Mouse (Mus musculus) myocyte (in vitro differentiated cells): ENCODE data around the gene Cyren.

Experiments
- CEBPB ChIP-seq: IDR thresholded peaks from 2 replicates; pipeline ENCODE4 v1.6.1; 2011; ENCODE audit warnings: mild to moderate bottlenecking, moderate library complexity; ENCODE audit not compliant: poor library complexity, insufficient read depth, severe bottlenecking
- E2F4 ChIP-seq: IDR thresholded peaks from one replicate; pipeline ENCODE4 v1.6.1; 2011; ENCODE audit warnings: mild to moderate bottlenecking, control low read depth, moderate library complexity; ENCODE audit not compliant: insufficient read depth
- MAX ChIP-seq: IDR thresholded peaks from one replicate; pipeline ENCODE4 v1.6.1; 2011; ENCODE audit warnings: low read depth, mild to moderate bottlenecking, control low read depth
- MYOD1 ChIP-seq, 3 experiments: IDR thresholded peaks; one replicate each; pipeline ENCODE4 v1.6.1; 2011; ENCODE audit warnings: control low read depth in 2 of 3, low read depth in 2 of 3, mild to moderate bottlenecking in 2 of 3, moderate library complexity in 1 of 3; ENCODE audit not compliant: insufficient read length in 2 of 3, control insufficient read depth in 1 of 3
- MYOG ChIP-seq, 3 experiments: IDR thresholded peaks; one replicate each; pipeline ENCODE4 v1.6.1; 2011; ENCODE audit warnings: control low read depth in 2 of 3, low read depth in 2 of 3, mild to moderate bottlenecking in 2 of 3; ENCODE audit not compliant: insufficient read length in 2 of 3, control insufficient read depth in 1 of 3, insufficient read depth in 1 of 3
- POLR2A ChIP-seq: IDR thresholded peaks from one replicate; pipeline ENCODE4 v1.6.1; 2011; ENCODE audit warnings: low read depth, mild to moderate bottlenecking, control low read depth, moderate library complexity; ENCODE audit not compliant: insufficient read length
- POLR2AphosphoS2 ChIP-seq: IDR thresholded peaks from one replicate; pipeline ENCODE4 v1.6.1; 2011; ENCODE audit warnings: low read depth, control low read depth; ENCODE audit not compliant: insufficient read length
- REST ChIP-seq: IDR thresholded peaks from one replicate; pipeline ENCODE4 v1.6.1; 2011; ENCODE audit warnings: mild to moderate bottlenecking, control low read depth, moderate library complexity; ENCODE audit not compliant: insufficient read depth, insufficient read length
- SRF ChIP-seq: IDR thresholded peaks from one replicate; pipeline ENCODE4 v1.6.1; 2011; ENCODE audit warnings: low read depth; ENCODE audit not compliant: control insufficient read depth, insufficient read length
- TCF12 ChIP-seq: IDR thresholded peaks from one replicate; pipeline ENCODE4 v1.6.1; 2011; ENCODE audit warnings: mild to moderate bottlenecking, control low read depth; ENCODE audit not compliant: poor library complexity, insufficient read depth, severe bottlenecking
- USF1 ChIP-seq: IDR thresholded peaks from one replicate; pipeline ENCODE4 v1.6.1; 2011; ENCODE audit warnings: low read depth, mild to moderate bottlenecking, control low read depth, moderate library complexity

DNA sequence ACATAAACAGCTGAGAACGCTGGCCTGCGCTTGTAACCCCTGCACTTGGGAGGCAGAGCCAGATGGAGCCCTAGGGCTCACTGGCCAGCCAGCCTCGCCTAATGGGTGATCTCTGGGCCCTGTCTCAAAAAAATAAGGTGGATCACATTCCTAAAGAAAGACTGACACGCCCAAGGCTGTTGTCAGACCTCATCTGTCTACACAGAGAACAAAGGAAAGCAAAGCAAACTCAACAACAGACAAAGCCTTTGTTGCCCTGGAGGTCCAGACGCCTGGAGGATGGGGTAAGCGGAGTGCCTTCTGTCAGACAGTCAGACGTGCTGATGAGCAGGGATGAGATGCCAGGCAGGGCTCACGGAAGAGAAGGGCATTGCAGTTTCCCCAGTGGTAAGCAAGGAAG is 11.1 kb downstream of the Cyren start:
- TF ChIP-seq POLR2A (no peak), MYOG (IDR thresholded peaks at IDR 0.05; ENCODE audit: control insufficient read depth in 1 of 3, insufficient read depth in 1 of 3, insufficient read length in 2 of 3, low read depth in 2 of 3) (peak in 2 of 3 experiments; percentile 17 to 23), USF1 (no peak), CEBPB (no peak), E2F4 (no peak), POLR2AphosphoS2 (no peak), REST (no peak), MAX (no peak), MYOD1 (IDR thresholded peaks at IDR 0.05; ENCODE audit: control insufficient read depth in 1 of 3, insufficient read length in 2 of 3, low read depth in 2 of 3) (peak in 1 of 3 experiments; percentile 52), TCF12 (no peak), SRF (no peak)
